Mouse (Mus musculus) liver, adult 2 months (tissue): Measurements from ENCODE around the gene Galnt10.

ENCODE experiments used
- CTCF ChIP-seq: fragments of 200-500 bp; IDR thresholded peaks from 2 replicates; pipeline ENCODE4 v1.5.1; 2011; ENCODE audit warnings: low read depth, low read length, control low read depth
- POLR2A ChIP-seq: fragments of 200-500 bp; IDR thresholded peaks from 2 replicates; pipeline ENCODE4 v1.6.1; 2011; ENCODE audit warnings: low read length, control low read depth; ENCODE audit not compliant: insufficient read depth; ENCODE audit errors: extremely low read depth

DNA sequence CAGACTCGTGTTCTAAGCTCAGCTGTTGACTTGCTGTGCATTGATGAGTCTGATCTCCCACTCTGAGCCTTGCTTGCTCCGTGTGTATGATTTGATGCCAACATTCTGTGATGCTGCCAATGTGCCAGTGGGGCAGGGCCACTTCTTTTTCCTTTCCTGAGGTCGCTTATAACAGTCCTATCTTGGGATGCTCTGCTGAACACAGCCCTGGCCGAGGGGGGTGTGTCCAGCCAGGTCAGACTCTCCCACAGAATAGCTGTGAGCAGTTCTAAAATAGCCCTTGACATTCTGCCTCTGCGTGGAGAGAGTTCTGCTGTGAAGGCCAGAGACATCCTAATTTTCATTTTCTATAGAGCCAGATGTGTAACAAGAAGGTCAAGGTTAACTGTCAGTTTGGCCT, 2.2 kb downstream of the Galnt10 start:
- no peak for TF ChIP-seq POLR2A
- TF ChIP-seq CTCF, result no peak
